Mouse (Mus musculus): ENCODE results near the gene Recql5.

Gene Recql5

DNA sequence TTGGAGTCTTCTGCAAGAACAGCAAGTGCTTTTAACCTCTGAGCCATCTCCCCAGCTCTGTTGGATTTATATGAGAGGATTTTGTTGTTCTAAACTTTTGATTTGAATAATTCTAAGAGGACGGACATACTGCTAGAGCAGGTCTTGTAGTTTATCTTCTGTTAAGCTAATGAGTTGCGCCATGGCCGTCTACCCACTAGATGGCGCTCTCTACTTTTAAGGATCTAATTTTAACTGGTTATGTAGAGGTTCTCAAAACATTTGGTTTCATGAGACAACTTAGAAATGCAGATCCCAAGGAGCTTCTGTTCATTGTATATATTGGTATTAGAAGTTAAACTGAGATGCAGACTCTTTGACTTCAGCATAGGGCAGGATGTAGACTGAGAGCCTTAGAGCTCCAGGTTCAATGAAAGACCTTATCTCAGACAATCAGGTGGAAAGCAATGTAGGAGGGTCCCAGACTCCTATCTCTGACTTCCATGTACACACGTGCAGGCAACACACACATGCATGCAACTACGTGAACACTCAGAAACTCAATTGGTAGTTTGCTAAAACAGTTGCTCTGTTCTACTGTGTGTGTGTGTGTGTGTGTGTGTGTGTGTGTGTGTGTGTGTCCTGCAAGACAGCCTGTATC, 6.5 kb upstream of the Recql5 start:
- DNase-seq (ENCODE audit: low read depth, low spot score) = peak; percentile 71

DNA sequence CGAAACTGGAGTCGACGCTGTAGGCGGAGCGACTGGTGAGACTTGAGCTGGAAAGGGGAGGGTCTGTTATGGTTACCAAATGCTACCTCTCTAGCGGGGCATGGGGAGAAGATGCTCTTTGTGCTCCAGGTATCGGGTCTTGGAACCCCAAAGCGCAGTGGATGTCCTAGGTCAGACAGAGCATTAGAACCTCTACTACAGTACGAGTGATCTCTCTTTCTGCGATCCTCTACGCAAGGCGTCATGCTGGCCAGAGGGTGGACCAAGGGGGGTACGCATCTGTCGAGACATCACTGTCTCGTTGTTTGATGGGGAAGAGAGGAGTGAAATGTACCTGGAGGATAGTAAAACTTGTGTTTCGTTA, 452 bp upstream of the Recql5 start:
- no peak for DNase-seq (ENCODE audit: low read depth, low spot score)

DNA sequence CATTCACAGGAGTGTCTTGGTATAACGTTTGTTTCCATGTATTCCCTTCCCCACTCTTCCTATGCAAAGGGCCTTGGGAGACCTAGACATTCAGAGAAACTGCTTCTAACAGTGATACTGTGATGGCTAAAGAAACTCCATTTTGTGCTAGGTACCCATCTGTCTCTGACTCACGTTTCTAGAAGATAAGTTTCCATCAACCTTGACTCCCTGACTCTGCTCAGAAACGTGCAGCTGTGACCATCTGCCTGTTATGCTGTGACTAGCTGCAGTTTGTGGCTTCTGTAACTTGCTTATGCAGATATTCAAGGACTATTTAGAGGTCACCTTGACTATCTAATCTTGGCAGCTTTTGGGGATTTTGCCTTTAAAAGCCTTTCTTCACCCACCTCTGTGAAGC, 2.0 kb downstream of the Recql5 start:
- DNase-seq (ENCODE audit: low read depth, low spot score) = no peak

DNA sequence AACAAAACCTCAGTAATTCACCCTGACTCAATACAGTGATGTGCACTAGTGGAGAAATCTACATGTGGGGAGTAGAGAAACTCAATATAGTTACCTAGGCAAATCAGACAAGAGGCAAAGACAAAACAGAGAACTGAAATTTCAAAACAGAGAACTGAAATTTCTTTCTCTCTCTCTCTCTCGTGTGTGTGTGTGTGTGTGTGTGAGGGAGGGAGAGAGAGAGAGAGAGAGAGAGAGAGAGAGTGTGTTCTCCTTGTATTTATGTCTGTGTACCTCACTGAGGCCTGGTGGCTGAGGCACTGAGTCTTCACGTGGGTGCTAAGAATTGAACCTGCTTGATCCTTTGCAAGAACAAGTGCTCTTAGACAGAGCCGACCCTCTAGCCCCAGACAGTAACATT, 3.5 kb downstream of the Recql5 start:
- DNase-seq (ENCODE audit: low read depth, low spot score) = no peak

DNA sequence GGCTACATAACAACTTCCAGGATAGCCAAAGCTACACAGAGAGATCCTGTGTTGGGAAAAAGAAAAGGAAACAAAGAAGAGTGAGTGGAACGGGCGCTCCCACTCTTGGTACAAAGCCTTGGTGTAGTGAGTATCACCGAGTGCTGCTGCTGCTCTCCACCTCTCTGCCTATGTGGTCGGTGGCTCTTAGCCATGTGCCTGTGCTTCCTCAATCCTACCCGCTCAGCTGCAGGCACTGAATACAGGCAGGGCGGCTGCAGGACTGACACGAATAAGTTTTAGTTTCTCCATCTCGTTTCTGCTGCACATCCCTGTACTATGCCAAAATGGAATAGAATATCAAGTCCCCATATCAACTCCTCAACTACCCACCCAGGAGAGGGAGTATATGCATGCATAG, 4.2 kb downstream of the Recql5 start:
- no peak for DNase-seq (ENCODE audit: low read depth, low spot score)

DNA sequence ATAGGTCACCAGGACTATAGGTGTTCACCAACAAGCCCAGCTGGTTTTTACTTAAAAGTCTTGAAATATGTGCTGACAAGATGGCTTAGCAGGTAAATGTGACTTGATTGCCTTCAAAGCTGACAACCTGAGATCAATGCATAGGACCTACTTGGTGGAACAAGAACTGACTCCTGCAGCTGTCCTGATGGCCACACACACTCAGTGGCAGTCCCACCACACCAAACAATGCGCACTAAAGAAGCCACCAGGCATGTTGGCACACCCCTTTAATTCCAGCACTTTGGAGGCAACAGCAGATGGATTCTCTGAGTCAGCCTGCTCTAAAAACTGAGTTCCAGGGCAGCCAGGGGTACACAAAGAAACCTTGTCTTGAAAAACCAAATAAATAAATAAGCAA, 11.3 kb downstream of the Recql5 start:
- no peak for DNase-seq (ENCODE audit: low read depth, low spot score)

DNA sequence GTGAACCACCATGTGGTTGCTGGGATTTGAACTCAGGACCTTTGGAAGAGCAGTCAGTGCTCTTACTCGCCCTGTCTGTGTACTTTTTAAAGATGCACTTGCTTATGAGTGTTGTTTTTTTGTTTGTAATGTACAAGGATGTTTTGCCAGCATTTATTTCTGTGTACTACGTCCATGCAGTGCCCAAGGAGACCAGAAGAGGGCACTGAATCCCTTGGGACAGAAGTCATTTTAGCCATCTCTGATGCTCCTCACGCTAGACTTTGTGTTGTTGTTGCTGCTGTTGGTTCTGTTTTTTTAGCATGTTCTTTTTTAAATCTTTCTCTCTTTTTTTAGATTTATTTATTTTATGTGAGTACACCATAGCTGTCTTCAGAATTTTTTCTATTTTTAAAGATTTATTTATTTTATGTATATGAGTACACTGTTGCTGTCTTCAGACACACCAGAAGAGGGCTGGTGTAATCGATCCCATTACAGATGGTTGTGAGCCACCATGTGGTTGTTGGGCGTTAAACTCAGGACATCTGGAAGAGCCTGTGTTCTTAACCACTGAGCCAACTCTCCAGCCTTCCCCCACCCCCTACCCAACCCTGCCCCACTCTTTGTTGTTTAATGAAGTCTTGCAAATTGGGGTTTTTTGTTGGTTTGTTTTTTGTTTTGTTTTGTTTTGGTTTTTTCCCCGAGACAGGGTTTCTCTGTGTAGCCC, 13.0 kb downstream of the Recql5 start:
- DNase-seq (ENCODE audit: low read depth, low spot score) = peak; percentile 81

DNA sequence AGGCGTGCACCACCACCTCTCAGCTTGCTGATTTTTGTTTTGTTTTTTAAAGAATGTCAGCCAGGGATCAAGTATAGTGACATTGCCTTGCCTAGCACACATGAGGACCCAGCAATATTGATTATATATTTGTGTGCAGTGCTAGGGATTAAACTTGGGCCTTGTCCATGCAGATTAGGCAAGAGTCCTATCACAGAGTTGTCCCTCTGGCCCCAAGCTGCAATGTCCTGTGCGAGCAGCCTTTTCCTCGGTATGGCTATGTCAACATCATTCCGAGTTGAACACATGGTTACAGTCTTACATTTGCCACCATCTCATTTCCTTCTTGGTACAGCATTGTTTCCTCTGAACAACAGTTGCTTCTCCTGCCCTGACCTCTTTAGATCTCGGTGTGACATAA, 14.2 kb downstream of the Recql5 start:
- no peak for DNase-seq (ENCODE audit: low read depth, low spot score)

DNA sequence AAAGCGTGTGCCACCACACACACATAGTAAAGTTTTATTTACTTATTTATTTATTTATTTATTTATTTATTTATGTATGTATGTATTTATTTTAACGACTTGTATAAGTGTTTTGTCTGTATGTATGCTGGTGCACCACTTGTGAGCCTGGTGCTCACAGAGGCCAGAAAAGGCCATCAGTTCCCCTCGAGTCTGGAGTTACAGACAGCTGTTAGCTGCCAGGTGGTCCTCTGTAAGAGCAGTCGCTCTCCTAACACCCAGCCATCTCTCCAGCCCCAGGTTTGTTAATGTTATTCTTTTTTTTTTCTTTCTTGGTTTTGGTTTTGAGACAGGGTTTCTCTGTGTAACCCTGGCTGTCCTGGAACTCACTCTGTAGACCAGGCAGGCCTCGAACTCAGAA, 14.6 kb downstream of the Recql5 start:
- no peak for DNase-seq (ENCODE audit: low read depth, low spot score)

DNA sequence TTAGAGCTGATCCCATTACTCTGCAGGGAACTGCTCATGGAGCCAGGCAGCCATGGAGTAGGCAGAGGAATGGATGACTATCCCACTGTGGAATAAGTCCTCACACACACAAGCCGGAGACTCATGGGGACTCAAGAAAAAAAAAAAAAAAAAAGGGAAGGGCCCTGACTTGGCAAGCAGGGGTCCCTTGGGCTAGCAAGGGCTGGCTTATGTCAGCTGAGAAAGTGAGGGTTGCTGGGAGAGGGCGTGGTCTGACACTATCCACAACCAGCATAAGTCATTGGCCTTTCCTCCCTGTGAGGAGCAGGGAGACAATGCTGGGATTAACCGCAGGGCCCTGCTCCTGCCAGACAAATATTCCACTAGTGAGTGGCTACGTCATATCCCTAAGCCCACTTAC, 16.7 kb downstream of the Recql5 start:
- DNase-seq (ENCODE audit: low read depth, low spot score) = peak; percentile 48

DNA sequence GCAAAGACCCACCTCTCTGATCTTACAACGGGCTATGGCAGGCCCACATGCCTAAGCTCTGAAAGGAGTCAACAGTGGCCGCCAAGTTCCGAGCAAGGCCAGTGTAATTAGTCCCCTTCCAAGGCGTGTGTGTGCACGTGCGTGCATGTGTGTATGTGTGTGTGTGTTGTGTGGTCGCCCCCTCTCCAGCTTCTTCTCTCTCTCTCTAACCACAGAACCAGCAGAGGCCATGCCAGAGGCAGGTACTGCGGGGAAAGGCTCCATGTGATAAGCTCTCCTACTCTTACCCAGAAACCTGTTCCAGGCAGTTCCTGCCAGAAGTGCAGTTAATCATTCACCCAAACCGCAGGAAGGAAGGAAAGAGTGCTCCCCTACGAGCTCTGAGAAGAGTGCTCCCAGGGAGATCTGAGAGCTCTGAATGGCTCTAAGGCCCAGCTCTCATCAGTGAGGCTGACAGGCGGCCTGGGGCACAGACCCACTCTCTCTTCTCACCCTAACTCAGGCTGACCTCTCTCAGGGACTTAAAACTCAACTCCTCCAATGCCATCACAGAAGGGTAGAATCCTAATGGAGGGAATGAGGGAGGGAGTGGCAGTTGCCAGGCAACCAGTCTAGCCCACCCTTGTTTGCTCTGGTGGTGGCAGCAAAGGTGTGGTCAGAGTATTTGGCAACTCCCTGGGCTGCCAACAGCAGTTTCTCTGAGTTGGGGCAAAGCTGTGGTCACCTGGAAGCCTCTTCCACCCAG, 21.5 kb downstream of the Recql5 start, which contains the start of gene Smim6:
Gene Smim6 (plus strand): TSS at position 386 of the 745 bp plus-strand sequence.
- peak; percentile 34 for DNase-seq (ENCODE audit: low read depth, low spot score)

DNA sequence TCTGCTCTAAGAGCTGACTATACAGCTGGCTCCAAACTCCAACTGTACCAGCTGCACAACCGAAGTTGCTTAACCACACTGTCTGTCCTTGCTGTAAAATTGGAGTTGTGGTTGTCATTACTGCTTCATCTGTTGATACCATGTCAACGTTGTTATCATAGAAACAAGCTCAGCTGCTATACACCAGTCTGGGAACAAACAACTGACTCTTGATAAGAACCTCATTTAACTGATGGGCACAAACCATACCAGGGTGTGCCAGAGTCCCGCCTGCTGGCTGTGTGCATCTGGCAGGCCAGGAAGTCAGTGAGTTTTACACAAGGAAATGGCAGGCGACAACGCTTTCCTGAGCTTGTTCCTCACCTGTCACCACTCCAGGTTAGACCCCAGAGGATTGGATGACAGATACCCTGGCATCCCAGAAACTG, 22.1 kb downstream of the Recql5 start:
- DNase-seq (ENCODE audit: low read depth, low spot score) = no peak

DNA sequence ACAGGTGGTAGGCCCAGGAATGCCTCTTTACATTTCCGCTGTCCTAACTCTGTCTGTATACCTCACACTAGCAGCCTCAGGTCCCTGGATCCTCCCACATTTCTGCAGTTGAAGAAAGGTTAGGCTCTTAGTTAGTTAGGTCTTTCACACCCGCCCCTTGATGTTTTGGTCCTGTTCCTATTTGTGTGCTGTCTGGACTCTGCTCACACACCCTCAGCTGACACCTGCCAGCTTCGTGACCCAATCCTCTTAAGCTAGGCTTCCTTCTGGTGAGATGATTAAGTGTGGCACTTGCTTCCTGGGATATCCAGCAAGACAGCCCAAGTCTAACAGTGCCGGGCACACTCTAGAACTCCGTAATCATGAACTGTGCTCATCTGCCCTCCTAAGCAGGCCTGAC, 26.8 kb downstream of the Recql5 start:
- no peak for DNase-seq (ENCODE audit: low read depth, low spot score)

DNA sequence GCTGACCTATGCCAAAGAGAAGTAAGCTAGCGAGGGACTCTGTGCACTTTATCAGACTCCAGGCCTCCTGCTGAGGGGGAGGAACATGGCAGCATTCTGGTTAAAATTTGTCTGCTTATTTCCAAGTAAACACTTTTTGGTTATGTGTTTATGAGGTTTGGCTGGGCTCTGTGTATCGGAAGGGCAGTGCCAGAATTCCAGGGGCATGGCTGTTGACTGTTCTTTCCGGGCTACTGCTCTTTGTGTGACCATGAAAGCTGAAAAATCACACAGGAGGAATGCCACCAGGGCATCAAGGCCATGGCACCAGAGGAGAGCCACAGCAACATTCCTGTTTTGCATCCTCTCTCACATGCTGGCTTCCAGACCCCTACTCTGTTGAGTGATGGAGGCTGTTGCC, 27.2 kb downstream of the Recql5 start:
- DNase-seq (ENCODE audit: low read depth, low spot score) = no peak

DNA sequence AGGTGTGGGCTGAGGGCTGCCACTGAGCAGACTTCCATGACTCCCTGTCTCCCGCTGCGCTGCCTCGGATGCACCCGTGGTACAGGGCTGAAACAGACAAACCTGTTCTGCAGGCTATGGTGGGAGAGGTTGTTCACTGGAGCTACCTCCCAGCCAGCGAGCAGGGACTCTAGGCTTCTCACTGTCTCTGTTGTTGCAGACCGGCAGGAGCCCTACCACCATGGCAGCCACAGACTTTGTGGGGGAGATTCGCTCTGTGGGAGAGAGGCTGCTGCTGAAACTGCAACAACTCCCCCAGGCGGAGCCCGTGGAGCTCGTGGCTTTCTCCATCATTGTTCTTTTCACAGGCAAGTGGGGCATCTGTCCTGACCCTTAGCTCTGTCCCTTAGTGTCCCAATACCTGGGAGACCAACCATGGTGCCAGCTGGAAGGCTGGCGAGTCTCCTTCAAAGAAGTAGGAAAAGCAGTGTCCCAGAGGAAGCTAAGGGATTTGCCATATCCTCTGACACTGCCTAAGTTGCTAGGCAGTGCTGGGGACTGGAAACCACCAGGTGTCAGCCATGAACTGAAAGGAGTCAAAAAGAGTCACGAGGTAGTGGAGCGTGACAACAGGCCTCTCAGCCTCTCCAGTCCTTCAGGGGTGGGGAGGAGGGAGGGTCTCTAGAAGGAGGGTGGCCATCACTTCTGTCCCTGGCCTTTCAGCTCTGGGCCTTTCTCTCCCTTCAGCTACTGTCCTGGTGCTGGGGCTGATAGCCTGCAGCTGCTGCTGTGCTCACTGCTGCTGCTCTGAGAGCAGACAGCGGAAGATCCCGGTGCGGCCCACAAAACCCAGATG, 28.1 kb downstream of the Recql5 start:
- DNase-seq (ENCODE audit: low read depth, low spot score) = peak; percentile 29

DNA sequence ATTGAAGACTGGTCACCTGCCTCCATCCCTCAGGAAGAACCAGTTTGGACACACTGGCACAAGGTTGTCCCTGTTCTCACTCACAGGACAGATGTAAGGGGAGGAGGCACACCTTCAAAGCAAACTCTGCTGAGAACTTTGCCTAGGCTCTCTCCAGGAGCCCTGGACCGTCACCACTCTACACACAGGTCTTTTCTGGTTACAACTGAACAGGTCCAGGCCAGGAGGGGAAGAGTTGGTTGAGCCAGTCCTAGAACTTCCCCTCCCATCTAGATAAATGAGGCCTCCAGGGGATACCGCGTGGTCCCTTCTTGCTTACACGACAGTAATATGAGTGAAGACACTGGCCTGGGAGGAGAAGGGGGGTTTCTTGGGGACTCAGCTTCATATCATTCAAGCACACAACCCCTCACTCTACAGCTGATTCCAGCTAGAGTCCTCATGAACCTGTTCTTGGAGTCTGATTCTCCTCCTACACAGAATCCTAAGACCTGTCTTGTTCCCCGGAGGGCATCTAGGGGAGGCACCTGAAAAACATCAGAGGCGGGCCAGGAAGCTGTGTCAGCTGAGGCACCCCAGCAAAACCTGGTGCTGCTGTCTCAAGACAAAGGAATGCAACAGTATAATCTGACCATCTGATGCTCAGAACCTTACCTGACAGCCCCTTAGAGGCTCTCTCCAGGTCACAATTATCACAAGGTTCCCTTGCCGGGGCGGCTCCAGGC, 28.9 kb downstream of the Recql5 start:
- DNase-seq (ENCODE audit: low read depth, low spot score) = no peak

DNA sequence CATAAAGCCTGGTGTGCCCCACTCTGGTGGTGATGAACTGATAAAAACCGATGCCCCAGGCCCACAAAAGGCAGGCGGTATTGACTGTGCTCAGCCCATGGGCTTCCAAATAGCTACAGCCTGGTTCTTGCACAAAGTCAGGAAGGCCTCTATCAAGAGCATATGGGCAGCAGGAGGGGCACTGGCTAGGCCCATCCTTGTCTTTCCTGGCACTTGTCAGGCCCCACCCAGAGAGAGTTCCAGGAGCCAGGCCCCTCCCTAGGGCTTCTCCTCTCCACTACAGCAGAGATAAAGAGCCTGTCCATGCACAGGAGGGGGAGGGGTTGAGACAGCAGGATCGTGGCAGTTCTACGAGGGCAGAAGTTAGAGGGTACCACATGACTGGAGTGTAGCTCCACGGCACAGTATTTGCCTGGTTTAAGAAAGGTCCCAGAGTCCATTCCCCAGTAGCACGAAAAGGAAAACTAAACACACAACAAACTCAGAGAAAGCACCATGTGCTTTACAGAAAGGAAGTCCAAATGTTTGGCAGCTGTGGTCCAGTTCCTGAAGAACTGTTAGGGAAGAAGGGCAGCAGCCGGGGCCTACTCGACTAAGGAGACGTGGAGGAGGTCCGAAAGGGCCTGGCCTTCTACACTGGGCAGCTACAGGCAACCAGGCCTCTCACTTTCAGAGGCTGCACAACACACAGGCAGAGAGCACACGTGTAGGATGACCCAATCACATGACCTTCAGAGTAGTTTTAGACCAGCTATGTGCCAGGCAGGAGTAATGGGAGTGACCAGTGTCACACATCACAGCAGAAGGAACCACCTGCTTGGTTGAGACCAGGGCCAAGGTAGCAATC, 29.7 kb downstream of the Recql5 start:
- no peak for DNase-seq (ENCODE audit: low read depth, low spot score)

DNA sequence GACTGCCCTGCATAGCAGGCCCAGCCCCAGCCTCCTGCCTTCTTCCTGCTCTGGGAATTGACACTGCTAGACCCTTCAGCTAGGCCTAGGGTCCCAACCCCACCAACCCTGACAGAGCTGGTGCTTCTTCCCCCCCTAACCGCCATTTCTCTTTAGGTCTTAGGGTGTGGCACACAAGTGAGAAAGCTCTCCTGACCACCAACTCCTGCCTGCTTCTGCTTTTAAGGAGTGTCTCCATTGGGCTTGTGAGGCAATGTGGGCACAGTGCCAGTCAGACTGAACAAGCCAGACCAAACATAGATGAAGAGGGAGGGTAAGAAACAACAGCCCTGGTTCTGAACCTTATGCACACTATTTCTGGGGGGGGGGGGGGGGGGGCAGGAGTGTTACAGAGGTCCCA, 30.4 kb downstream of the Recql5 start:
- DNase-seq (ENCODE audit: low read depth, low spot score) = no peak

DNA sequence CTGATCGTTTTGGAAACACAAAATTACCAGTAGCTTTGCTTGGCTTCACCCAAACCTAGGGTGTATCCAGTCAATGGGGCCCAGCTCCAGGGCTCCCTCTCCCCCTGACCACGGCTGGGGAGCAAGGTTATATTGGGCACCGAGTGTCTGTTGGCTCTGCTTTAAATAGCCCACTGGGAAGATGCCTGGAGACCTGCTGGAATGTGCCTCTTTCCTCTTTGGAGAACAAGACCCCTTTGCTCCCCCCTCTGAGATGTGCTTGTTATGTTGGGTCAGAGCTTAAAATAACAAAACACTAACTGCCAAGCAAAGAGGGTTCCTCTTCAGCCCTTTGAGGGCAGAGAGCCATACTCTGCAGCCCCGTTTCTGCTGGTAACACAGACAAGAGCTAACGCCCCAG, 31.1 kb downstream of the Recql5 start:
- no peak for DNase-seq (ENCODE audit: low read depth, low spot score)

All from R1 (cell line).